Mouse (Mus musculus): ENCODE data around the gene Zfp536.

The Zfp536 gene

GRCm38 (mm10) chr7:37773312-37773702 lies at the start of gene Zfp536:
Gene Zfp536 (minus strand): TSS chr7:37773641.
- no peak for DNase-seq (ENCODE audit: inconsistent ontology term)

DNA sequence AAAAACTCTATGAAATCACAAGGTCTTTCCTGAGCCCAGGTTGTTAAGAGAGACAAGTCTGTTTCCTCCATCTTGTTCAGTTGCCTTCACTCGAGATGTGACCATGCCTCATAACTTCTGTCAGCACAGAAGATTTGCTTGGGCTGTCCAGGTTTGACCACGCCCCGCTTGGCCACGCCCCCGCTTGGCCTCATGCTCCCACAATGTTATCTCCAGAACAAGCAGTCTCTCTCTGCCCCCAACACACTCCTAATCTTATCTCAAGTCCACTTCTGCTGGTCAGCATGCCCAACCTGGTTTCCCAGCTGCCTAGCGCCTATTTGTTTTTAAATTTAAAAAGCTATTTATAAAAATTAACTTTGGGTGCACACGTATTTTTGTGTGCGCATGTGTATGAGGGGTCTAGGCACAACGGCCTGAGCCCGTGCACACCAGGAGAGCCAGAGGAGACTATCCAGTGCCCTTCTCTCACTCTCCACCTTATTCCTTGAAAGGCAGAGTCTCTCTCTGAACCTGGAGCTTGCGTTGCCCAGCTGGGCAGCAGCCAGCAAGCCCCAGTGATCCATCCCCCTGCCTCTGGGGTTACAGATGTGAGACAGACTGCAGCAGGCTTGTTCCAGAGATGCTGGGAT lies 47.3 kb upstream of the Zfp536 start:
- no peak for DNase-seq (ENCODE audit: inconsistent ontology term)

GRCm38 (mm10) chr7:37818631-37819340 lies 45.3 kb upstream of the Zfp536 start:
- no peak for DNase-seq (ENCODE audit: inconsistent ontology term)

DNA sequence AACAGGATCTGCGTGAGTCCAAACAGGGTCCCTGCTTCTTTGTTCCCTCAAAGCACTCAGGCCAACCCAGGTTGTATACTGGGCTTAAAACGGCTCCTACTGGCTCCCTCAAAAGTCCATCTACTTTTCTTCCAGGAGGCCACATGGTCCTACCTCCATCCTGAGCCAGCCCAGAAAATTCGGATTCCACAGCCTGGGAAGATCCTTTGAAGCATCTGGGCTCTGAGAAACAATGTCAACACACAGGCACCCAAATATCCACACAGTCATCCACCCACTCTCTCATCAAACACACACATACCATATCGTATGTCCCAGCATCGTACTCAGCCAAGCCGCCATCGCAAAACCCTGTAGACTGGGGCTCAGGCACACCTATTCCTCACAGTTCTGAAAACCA lies 43.5 kb upstream of the Zfp536 start:
- no peak for DNase-seq (ENCODE audit: inconsistent ontology term)

GRCm38 (mm10) chr7:37814844-37815406 lies 41.5 kb upstream of the Zfp536 start:
- DNase-seq (ENCODE audit: inconsistent ontology term), result no peak

DNA sequence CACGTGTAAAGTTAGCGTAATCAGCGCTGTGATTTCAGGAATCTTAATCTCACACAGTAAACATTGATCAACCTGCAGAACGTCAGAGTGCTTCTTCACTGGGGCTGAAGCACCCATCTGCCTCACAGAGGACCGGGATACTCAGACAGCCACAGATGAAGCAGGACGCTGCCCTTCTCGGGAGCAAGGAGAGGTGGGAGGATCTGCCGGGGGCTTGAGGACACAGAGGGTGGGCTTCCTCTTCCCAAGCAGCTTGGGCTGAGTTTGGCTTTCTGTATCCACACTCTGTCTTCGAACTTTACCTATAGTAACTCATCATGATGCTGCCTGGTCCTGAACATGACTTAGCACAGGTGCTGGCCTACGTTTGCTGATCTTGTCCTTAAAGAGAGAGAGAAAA lies 40.2 kb upstream of the Zfp536 start:
- no peak for DNase-seq (ENCODE audit: inconsistent ontology term)

DNA sequence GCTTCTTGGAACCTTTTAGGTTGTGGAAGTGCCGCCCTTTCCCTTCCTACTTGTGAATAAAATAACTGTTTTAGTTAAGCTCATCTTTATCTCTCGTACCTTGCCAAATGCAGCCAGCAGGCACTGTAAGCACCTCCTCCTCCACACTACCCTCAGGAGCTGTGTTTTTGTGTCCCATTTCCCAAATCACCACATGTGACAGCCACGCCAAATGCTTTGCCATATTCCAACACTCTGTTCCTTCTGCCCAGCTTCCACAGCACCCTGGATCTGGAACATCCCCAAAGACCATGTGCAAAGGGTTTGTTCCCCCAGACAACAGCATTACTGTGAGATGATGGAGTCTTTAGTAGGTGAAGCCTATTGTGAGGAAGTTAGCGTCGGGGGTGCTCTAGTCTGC lies 36.5 kb upstream of the Zfp536 start:
- no peak for DNase-seq (ENCODE audit: inconsistent ontology term)

GRCm38 (mm10) chr7:37809001-37809400 lies 35.6 kb upstream of the Zfp536 start:
- DNase-seq (ENCODE audit: inconsistent ontology term), result no peak

DNA sequence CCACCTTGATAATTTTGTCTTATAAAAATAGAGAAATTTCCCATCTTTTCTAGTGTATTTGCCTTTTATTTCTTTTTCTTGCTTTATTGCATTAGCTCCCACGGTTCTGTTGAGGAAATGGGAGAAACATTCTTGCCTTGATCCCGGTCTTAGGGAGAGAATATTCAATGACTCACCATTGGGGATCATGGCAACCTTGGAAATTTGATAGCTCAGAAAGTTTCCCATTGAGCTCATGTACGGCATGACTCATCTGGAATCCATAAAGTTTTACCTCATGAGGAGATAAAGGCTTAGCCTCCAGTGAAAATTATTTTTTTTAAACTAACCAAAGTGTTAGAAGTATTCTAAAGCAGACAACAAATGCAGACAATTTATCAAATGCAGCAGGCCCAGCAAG lies 27.7 kb upstream of the Zfp536 start:
- peak; percentile 12 for DNase-seq (ENCODE audit: inconsistent ontology term)

GRCm38 (mm10) chr7:37788721-37789120 lies 15.3 kb upstream of the Zfp536 start:
- DNase-seq (ENCODE audit: inconsistent ontology term), result no peak

- peak; percentile 63 for DNase-seq (ENCODE audit: inconsistent ontology term)
These were observed 2.1 kb upstream of the Zfp536 start for GRCm38 (mm10) chr7:37775502-37775901.

- peak; percentile 43 for DNase-seq (ENCODE audit: inconsistent ontology term)
These were observed 1.1 kb upstream of the Zfp536 start for GRCm38 (mm10) chr7:37774463-37774970.

DNA sequence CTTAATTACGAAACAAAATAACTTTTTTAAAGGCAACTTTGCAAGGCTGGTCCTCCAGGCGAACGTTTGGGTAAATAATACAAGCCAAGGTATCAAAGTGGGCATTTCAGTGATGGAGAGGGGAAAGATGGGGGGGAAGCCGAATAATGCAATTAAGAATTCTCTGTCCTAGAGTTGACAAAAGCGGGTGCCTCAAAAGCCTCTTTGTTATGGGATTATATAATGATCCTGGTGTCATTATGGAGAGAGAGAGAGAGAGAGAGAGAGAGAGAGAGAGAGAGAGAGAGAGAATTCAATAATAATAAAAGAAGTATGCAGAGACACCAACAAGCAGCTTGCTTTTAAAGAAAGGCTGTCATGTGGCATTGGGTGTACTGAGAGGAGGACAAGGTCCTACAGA lies 465 bp upstream of the Zfp536 start:
- peak; percentile 71 for DNase-seq (ENCODE audit: inconsistent ontology term)

DNA sequence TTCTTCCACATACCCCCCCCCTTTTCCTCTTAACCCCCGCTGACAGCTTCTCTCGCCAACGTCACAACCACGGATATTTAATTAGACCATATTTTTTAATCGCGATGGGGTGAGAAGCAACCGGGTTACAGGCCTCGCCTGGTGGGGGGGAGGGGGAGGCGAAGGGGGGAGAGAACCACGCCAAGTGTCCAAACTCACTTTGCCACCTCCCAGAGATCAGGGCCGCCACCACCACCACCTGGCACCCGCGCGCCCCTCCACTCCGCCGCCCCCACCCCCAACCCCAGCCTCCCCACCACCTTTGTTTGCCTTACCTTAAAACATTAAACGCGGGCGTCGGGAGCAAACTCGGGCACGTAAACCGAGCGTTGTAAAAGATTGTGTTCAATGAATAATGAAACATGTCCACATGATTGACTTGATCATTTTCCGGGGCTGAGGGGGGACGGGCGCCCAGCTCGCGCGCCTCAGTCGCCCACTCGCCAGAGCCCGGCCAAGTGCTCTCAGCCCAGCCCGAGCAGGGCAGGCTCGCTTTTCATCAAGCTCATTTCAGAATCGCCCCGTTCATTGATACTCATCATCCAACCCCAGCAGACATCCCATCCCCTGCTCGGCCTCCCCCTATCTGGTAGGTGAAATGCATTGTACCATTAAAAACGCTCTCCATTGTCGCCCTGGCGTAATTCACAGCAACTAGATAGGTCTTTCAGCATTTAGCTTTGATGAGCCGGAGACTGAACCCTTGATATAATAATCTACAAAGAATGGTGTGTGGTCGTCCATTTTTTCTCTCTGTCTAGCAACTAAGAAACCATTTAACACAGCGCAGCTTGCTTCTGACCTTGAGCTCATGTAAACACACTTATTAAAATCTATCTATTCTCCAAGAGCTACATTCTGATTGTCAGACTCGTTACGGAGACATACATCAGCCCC lies 797 bp downstream of the Zfp536 start:
- peak; percentile 79 for DNase-seq (ENCODE audit: inconsistent ontology term)

GRCm38 (mm10) chr7:37771491-37772375 lies 1.7 kb downstream of the Zfp536 start:
- DNase-seq (ENCODE audit: inconsistent ontology term), result peak; percentile 87

- peak; percentile 90 for DNase-seq (ENCODE audit: inconsistent ontology term)
These were observed 2.9 kb downstream of the Zfp536 start for GRCm38 (mm10) chr7:37770400-37771050.

- DNase-seq (ENCODE audit: inconsistent ontology term), result peak; percentile 73
These were observed 3.7 kb downstream of the Zfp536 start for GRCm38 (mm10) chr7:37769526-37770399.

- DNase-seq (ENCODE audit: inconsistent ontology term), result peak; percentile 32
These were observed 4.4 kb downstream of the Zfp536 start for GRCm38 (mm10) chr7:37769004-37769403.

DNA sequence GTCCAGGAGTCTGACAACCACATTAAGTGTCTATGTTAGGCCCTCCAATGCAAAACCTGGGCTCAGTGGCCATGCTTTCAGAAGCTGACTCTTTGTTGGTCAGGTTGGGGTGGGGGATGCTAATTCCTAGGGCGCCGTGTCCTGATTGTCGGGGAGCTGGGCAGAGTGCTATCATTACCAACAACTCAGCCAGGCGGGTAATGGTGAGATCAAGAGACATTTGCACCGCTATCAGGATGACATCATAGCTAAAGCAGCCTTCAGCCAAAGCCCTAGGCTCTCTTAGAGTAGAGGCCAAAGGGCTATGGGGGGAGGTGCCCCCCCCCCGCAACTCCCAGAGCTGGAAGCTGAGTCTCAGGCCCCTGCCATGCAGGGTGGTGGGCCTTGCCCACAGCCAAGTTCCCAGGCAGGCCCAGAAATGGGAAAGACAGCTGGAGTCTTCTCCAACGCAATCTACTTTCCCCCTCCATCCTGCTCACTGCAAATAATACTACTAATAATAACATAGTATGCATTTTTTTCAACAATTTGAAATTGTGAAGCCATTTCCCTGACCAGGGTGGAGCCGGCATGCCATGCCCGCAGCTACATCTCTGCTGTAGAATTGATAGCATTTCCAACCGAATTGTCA lies 5.0 kb downstream of the Zfp536 start:
- peak; percentile 64 for DNase-seq (ENCODE audit: inconsistent ontology term)
